Mouse (Mus musculus): Measurements from ENCODE around the gene 4930579G24Rik.
A peak's percentile ranks its signal among the peaks of the same experiment; 100 is the strongest.

The 4930579G24Rik gene

GRCm38 (mm10) chr3:79628561-79629415, at the start of gene 4930579G24Rik:
TSS of gene 4930579G24Rik (plus strand) at chr3:79629079.
- DNase-seq (ENCODE audit: low spot score): peak; percentile 98

DNA sequence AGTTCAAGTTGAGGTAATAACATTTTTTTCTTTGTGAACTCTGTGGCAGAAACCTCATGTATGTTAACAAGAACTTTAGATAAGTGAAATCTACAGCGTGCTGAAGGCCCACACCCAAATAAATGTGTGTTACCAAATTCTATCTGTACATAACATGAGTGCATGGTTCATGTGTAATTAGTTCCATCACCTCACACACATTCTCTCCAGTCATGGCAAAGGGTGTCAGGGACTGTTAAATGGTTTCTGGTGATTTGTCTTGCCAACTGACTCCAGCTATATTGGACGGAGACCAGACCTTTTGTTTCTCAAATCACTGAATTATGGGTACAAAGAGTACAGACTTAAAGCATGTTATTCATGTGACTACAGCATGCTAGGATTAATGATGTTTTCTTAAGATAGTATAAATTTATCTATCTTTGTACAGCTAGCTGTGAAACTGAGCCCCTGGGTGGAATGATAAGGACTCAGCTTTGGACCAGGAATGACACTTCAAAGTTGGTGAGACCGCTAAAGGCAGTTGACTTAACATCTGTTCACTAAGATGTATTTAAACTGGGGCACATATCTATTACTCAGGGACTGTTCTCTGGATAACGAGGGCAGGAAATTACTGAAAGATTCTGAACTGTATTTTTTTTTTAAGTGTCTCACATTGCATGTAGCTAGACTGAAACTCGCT, 48.8 kb upstream of the 4930579G24Rik start:
- DNase-seq (ENCODE audit: low spot score): no peak

- DNase-seq (ENCODE audit: low spot score): peak; percentile 84
Measured at GRCm38 (mm10) chr3:79586804-79587203, 42.1 kb upstream of the 4930579G24Rik start.

- no peak for DNase-seq (ENCODE audit: low spot score)
Measured at GRCm38 (mm10) chr3:79589671-79590070, 39.2 kb upstream of the 4930579G24Rik start.

- peak; percentile 75 for DNase-seq (ENCODE audit: low spot score)
Measured at GRCm38 (mm10) chr3:79590863-79591792, 37.8 kb upstream of the 4930579G24Rik start, which contains the start of gene Ppid. TSS of gene Ppid (plus strand) at chr3:79591342.

GRCm38 (mm10) chr3:79591793-79592471, 36.9 kb upstream of the 4930579G24Rik start:
- DNase-seq (ENCODE audit: low spot score): no peak

DNA sequence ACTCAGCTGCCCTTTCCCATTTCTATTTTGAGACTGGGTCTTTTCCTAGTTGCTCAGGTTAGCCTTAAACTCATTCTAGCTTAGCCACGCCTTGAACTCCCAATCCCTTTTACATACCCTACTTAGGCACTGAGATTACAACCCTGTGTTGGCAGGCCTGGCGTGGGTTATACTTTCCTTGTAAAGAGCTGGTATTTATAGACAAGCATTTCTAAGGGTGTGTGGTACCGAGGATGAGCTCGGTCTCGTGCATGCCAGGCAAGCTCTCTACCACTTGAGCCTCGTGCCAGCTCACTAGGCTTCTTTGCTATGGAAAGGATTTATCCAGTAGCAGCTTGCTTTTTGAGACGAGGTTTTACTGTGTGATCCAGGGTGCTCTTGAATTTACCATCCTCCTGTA, 33.4 kb upstream of the 4930579G24Rik start:
- no peak for DNase-seq (ENCODE audit: low spot score)

GRCm38 (mm10) chr3:79609886-79610285, 19.0 kb upstream of the 4930579G24Rik start:
- no peak for DNase-seq (ENCODE audit: low spot score)

GRCm38 (mm10) chr3:79627484-79628181, 1.2 kb upstream of the 4930579G24Rik start:
- DNase-seq (ENCODE audit: low spot score): no peak

- no peak for DNase-seq (ENCODE audit: low spot score)
Measured at GRCm38 (mm10) chr3:79628182-79628560, 708 bp upstream of the 4930579G24Rik start.

DNA sequence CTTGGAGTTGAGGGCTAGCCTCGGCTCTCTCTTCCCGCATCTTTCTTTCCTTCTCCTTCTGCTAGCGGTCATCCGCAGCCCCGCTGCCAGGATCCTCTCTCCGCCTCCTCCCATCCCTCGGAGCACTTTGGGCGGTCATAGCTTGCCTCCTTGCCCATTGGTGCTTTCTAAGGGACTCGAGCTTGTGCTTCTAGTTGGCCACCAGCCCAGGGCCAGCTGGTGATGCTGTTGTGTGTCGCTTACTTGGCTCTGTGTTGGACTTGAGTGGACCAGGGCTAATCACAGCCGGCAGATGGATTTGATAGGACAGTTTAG, 494 bp downstream of the 4930579G24Rik start, which contains the start of gene Etfdh:
Etfdh (minus strand) TSS at position 85 of the 315 bp plus-strand sequence.
- no peak for DNase-seq (ENCODE audit: low spot score)

DNA sequence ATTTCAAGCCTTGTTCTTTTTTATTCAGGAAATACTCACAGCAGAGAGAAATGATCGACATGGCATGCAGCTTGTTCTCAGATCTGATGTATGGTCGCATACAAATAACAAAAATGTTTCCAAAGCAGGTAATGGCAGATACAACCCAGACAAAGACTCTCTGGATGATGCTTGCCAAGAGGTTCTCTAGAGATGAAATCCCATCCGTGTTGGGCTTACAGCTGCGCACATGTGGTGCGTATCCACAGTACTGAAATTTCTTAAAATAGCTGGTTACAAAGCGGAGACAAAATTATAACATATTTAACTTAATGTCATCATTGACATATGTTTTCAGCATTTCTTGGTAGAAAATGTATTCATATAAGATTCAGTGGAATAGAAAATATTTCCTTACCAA, 23.2 kb downstream of the 4930579G24Rik start:
- no peak for DNase-seq (ENCODE audit: low spot score)

DNA sequence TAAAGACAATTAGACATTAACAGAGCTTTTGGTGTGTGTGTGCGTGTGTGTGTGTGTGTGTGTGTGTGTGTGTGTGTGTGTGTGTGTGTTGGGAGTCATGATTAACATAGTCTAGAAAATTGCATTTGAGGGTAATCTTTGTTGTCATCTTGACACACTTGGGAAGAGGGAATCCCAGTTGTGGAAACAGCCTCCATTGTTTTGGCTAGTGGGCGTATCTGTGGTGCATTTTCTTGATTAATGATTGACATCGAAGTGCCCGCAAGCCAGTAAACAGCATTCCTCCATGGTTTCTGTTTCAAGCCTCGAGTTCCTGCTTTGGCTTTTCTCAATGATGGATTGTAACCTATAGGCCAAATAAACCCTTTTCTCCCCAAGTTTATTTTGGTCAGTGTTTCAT, 27.8 kb downstream of the 4930579G24Rik start:
- DNase-seq (ENCODE audit: low spot score): no peak

GRCm38 (mm10) chr3:79664787-79665408, 36.0 kb downstream of the 4930579G24Rik start:
- DNase-seq (ENCODE audit: low spot score): peak; percentile 30

GRCm38 (mm10) chr3:79670556-79670955, 41.7 kb downstream of the 4930579G24Rik start:
- no peak for DNase-seq (ENCODE audit: low spot score)

- no peak for DNase-seq (ENCODE audit: low spot score)
Measured at GRCm38 (mm10) chr3:79672188-79672587, 43.3 kb downstream of the 4930579G24Rik start.

- peak; percentile 14 for DNase-seq (ENCODE audit: low spot score)
Measured at GRCm38 (mm10) chr3:79673082-79673481, 44.2 kb downstream of the 4930579G24Rik start.

DNA sequence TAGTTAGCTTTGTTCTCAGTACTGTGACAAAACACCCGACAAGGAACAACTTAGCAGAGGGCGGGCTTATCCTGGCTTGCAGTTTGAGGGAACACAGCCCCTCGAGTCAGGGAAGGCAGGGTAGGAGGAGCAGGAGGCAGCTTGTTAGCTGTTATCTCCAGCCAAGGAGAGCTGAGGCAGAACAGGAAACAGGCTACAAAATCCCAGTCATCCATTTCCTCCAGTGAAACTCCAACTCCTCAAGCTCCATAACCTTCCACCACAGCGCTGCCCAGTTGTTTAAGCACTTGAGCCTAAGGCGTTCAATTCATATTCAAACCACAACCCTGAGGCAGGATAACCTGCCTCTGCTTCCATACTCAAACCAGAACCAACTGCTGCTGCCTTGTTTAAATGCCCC, 45.8 kb downstream of the 4930579G24Rik start:
- no peak for DNase-seq (ENCODE audit: low spot score)

DNA sequence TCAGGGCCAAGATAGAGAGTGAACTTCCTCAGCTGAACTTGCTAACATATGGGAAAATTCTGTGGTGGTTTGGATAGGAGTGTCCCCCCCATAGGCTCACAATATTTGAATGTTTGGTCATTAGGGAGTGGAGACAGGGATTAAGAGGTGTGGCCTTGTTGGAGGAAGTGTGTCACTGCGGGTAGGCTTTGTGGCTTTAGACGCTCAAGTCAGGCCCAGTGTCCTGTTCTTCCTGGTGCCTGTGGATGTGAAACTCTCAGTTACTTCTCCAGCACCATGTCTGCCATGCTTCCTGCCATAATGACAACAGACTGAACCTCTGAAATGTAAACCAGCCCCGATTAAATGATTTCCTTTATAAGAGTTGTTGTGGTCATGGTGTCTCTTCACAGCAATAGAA, 47.5 kb downstream of the 4930579G24Rik start:
- no peak for DNase-seq (ENCODE audit: low spot score)
